Mouse (Mus musculus) layer of hippocampus, postnatal 25 days (tissue): ENCODE results near the gene Sp3. TPM values are rescaled to one million over a fixed set of nuclear protein-coding genes. Genes with fewer than 3 reads are reported as not detected.
"Not testable (repeated sequence)": the region's sequence is repeated elsewhere in the genome, so short reads cannot be mapped to it uniquely, and the experiment has no call there.

Source experiments
- DNase-seq, 2 experiments: peaks; one replicate each; pipeline ENCODE4 v3.0.0; 2022; ENCODE audit warnings: mixed read lengths in 2 of 2, low spot score in 1 of 2; ENCODE audit errors: extremely low spot score in 1 of 2
- microRNA-seq, 2 experiments: library from miRNA; unstranded; fragments of <30 nt; microRNA quantifications; one replicate each; pipeline ENCODE4 v1.2.0; 2021
- total RNA-seq, 2 experiments: library from RNA; stranded (reverse); gene quantifications; 2 replicates each; pipeline ENCODE4 v1.2.3; 2021

Gene Sp3
- total RNA-seq, 2 experiments from 2014 or later: 59.5 to 62.5 TPM

GRCm38 (mm10) chr2:72935937-72936336 is 44.3 kb downstream of the Sp3 start:
- DNase-seq: no peak

GRCm38 (mm10) chr2:72932186-72932585 is 48.1 kb downstream of the Sp3 start:
- DNase-seq: no peak

- no peak for DNase-seq
Observed at GRCm38 (mm10) chr2:72924981-72925380, 55.3 kb downstream of the Sp3 start.

- no peak for DNase-seq
Observed at GRCm38 (mm10) chr2:72916170-72916569, 64.1 kb downstream of the Sp3 start.

- DNase-seq: no peak
Observed at GRCm38 (mm10) chr2:72915245-72915930, 64.9 kb downstream of the Sp3 start.

GRCm38 (mm10) chr2:72913458-72913760 is 66.8 kb downstream of the Sp3 start:
- no peak for DNase-seq

- no peak for DNase-seq
Observed at GRCm38 (mm10) chr2:72912708-72913457, 67.4 kb downstream of the Sp3 start.

GRCm38 (mm10) chr2:72911527-72911926 is 68.7 kb downstream of the Sp3 start:
- DNase-seq: no peak

- no peak for DNase-seq
Observed at GRCm38 (mm10) chr2:72909046-72909445, 71.2 kb downstream of the Sp3 start.

- no peak for DNase-seq
Observed at GRCm38 (mm10) chr2:72908191-72908910, 71.9 kb downstream of the Sp3 start.

- DNase-seq: no peak
Observed at GRCm38 (mm10) chr2:72906745-72907144, 73.5 kb downstream of the Sp3 start.

GRCm38 (mm10) chr2:72902816-72903680 is 77.2 kb downstream of the Sp3 start:
- DNase-seq: not testable (repeated sequence)

- DNase-seq: no peak
Observed at GRCm38 (mm10) chr2:72898782-72899305, 81.4 kb downstream of the Sp3 start.

- no peak for DNase-seq
Observed at GRCm38 (mm10) chr2:72898094-72898781, 82.0 kb downstream of the Sp3 start.

- DNase-seq: no peak
Observed at GRCm38 (mm10) chr2:72889806-72890205, 90.4 kb downstream of the Sp3 start.

Small RNA genes within 50 kb of the gene (microRNA-seq; reads per million reads assigned to microRNA genes)
- 0 reads per million in 2 experiments for gene Gm25960

Other genes with a start within 250 kb of the Sp3 start
- gene Gm11084, start 6.3 kb upstream of the Sp3 start, total RNA-seq: not detected
- 100 to 1,000 TPM; 116 to 117 TPM for gene Ola1, start 238.5 kb upstream of the Sp3 start, total RNA-seq